In genomic region chr14:79486993-79487731, GRCm38 (mm10) we compare ENCODE assay signal across 1 mouse cellular context.
TF ChIP-seq lines count a peak whose summit lies in the region.

No protein-coding gene starts in this region.

TF ChIP-seq in MEL, 35 proteins besides CTCF, POLR2A, EP300 and RAD21 (continued from another document):
- TF ChIP-seq MEF2A (IDR thresholded peaks at IDR 0.05; ENCODE audit: extremely low read depth, insufficient replicate concordance, low read depth, low read length, poor library complexity, severe bottlenecking) = no peak
